Mouse (Mus musculus): ENCODE results near the gene Cadps. TPM values are rescaled to one million over a fixed set of nuclear protein-coding genes. Genes with fewer than 3 reads are reported as not detected.

Cadps gene
- polyA plus RNA-seq, 1 experiment from 2014 or later: 12.6 TPM

- WGBS: 51% methylated on average over 7 of the region's 7 CpGs
- DNase-seq (ENCODE audit: low spot score, missing footprints) (no peak), ATAC-seq (ENCODE audit: low FRiP score) (peak; percentile 47; the same call in 1 of the 2 replicates)
- Histone ChIP-seq H3K4me2 (no peak overlapping the region), H3K36me3 (ENCODE audit: control insufficient read depth, insufficient read depth, low read length) (no peaks in the 10 kb centered on the region), H3K9ac (ENCODE audit: low read length) (no peak overlapping the region), H3K4me3 (ENCODE audit: low read depth, low read length) (no peak overlapping the region), H3K27me3 (ENCODE audit: control insufficient read depth, insufficient read depth, low read length) (peaks cover 64% of the 10 kb centered on the region), H3K27ac (ENCODE audit: low read depth, low read length) (no peak overlapping the region), H3K4me1 (ENCODE audit: control insufficient read depth, insufficient read depth, low read length) (0 out of 2 replicates have a peak, but pooled peaks cover 3% of the 10 kb centered on the region), H3K9me3 (ENCODE audit: control insufficient read depth, low read length) (no peaks in the 10 kb centered on the region)
Measured at GRCm38 (mm10) chr14:12334925-12335324, 488.0 kb downstream of the Cadps start.

GRCm38 (mm10) chr14:12333622-12334021, 489.3 kb downstream of the Cadps start:
- peaks cover 52% of the 10 kb centered on the region for H3K27me3 ChIP-seq (ENCODE audit: control insufficient read depth, insufficient read depth, low read length)
- H3K4me1 ChIP-seq (ENCODE audit: control insufficient read depth, insufficient read depth, low read length): 0 out of 2 replicates have a peak, but pooled peaks cover 3% of the 10 kb centered on the region
- H3K4me2 ChIP-seq: no peak overlapping the region
- peak; percentile 56 for DNase-seq (ENCODE audit: low spot score, missing footprints)
- no peak overlapping the region for H3K9ac ChIP-seq (ENCODE audit: low read length)
- H3K27ac ChIP-seq (ENCODE audit: low read depth, low read length): no peak overlapping the region
- WGBS: 85% methylated on average over 7 of the region's 7 CpGs
- H3K9me3 ChIP-seq (ENCODE audit: control insufficient read depth, low read length): no peaks in the 10 kb centered on the region
- H3K4me3 ChIP-seq (ENCODE audit: low read depth, low read length): no peak overlapping the region
- H3K36me3 ChIP-seq (ENCODE audit: control insufficient read depth, insufficient read depth, low read length): no peaks in the 10 kb centered on the region
- no peak for ATAC-seq (ENCODE audit: low FRiP score)

Data from midbrain, embryonic 11.5 days (tissue).